In the genomic region with DNA sequence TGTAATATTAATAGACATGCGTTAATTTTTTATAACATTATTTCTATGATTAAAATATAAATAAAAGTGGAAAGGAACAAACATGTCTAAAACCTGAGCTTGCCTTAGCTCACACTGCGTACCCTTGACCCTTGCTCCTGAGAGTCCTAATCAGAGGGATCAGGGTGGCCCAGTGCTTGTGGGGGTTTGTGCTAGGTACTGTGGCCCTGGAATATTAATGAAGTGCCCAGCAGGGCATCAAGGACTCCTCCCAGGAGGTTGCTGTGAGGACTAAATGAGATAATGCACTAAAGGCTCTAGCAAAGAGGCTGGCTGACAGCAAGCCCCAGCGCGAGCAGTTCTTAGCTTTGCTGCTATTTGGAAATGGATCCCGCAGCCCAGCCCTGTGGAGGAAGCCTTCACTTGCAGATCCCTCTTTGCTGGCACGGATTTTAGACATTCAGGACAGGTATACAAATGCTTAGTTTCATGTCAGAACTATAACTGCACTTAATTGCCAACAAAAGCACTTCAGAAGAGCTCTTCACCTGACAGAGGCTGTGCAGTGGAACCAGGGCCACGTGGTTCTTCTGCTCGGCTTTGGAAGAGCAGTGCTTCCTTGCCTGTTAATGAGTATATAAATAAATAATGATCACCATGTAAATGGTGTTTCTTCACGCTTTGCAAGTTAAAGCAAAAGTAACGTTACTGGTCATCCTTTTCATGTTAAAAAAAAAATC, we compare ENCODE assay signal across 16 mouse cellular contexts. TPM values are rescaled to one million over a fixed set of nuclear protein-coding genes. Genes with fewer than 3 reads are reported as not detected.
DNase-seq lines count a peak whose midpoint lies in the region; ATAC-seq and TF ChIP-seq lines count a peak whose summit lies in the region.
"Had no signal": no experiment of that assay in that cellular context is flagged by ENCODE, and none has a peak within 500 bp of the region (broad histone marks: within the 10 kb centered on the region; RNA-seq: fewer than 3 reads in every experiment).

No protein-coding gene starts in this region.

- TF ChIP-seq CTCF in heart, adult 2 months (IDR thresholded peaks at IDR 0.05), result no peak
- TF ChIP-seq CTCF in brain, embryonic 14.5 days (IDR thresholded peaks at IDR 0.05; ENCODE audit: borderline replicate concordance, extremely low read depth, insufficient read depth, insufficient read length), result no peak

- no peak overlapping the region for H3K4me2 ChIP-seq in kidney, embryonic 15.5 days
- no peak overlapping the region for H3K4me2 ChIP-seq in neural tube, embryonic 14.5 days (ENCODE audit: low read depth, low read length)
- H3K4me2 ChIP-seq: liver, embryonic 13.5 days; midbrain, embryonic 12.5 days had no signal

- 74% methylated on average over 10 of the region's 10 CpGs for WGBS in heart, adult 2 months
- WGBS in kidney, embryonic 15.5 days, result 59% methylated on average over 10 of the region's 10 CpGs
- 33% methylated on average over 10 of the region's 10 CpGs for WGBS in neural tube, embryonic 14.5 days

- no peak for TF ChIP-seq POLR2A in heart, adult 2 months (IDR thresholded peaks at IDR 0.05; ENCODE audit: insufficient read depth, low read depth, low read length)
- no peak for TF ChIP-seq POLR2A in brain, embryonic 14.5 days (IDR thresholded peaks at IDR 0.05; ENCODE audit: borderline replicate concordance, extremely low read depth, insufficient read depth, insufficient read length, poor library complexity, severe bottlenecking)

- intact Hi-C loops in heart, adult 2 months (cut with DNase I), result no loop called here

- peaks cover 6% of the 10 kb centered on the region for H3K36me3 ChIP-seq in heart, adult 2 months (ENCODE audit: control insufficient read depth, insufficient read depth, low read length)
- peaks cover 11% of the 10 kb centered on the region for H3K36me3 ChIP-seq in kidney, embryonic 15.5 days
- no peaks in the 10 kb centered on the region for H3K36me3 ChIP-seq in neural tube, embryonic 14.5 days (ENCODE audit: control insufficient read depth, insufficient read depth, low read length)
- H3K36me3 ChIP-seq: liver, embryonic 13.5 days; midbrain, embryonic 12.5 days had no signal

- no peaks in the 10 kb centered on the region for H3K9me3 ChIP-seq in kidney, embryonic 15.5 days (replicated peaks)
- H3K9me3 ChIP-seq in neural tube, embryonic 14.5 days (ENCODE audit: control insufficient read depth, low read length), result no peaks in the 10 kb centered on the region
- H3K9me3 ChIP-seq: liver, embryonic 13.5 days; midbrain, embryonic 12.5 days had no signal

- TF ChIP-seq EP300 in heart, adult 2 months (IDR thresholded peaks at IDR 0.05; ENCODE audit: insufficient read depth, low read depth, low read length), result no peak

- no peak for DNase-seq in heart, adult 2 months
- DNase-seq in heart, adult 11 months, result no peak
- DNase-seq in kidney, adult 8-10 months, result no peak
- DNase-seq in brain, embryonic 14.5 days (ENCODE audit: low read depth), result peak; percentile 54
- DNase-seq in gastrocnemius, postnatal 25 days, result no peak
- no peak for DNase-seq in thymus, postnatal 0 days (ENCODE audit: low spot score)
- DNase-seq: adrenal gland, postnatal 25 days; B cell, adult 2 months; cerebellum, adult 18-20 months; liver, embryonic 13.5 days; thymus, postnatal 4 days had no signal

- no peaks in the 10 kb centered on the region for H3K79me2 ChIP-seq in heart, adult 2 months (replicated peaks; ENCODE audit: control insufficient read depth, insufficient read depth, low read length)

- H3K9ac ChIP-seq in heart, adult 2 months (ENCODE audit: low read depth, low read length), result no peak overlapping the region; the same call in 1 of the 2 replicates
- no peak overlapping the region for H3K9ac ChIP-seq in kidney, embryonic 15.5 days
- H3K9ac ChIP-seq in neural tube, embryonic 14.5 days (replicated peaks; ENCODE audit: low read depth, low read length), result no peak overlapping the region
- H3K9ac ChIP-seq: liver, embryonic 13.5 days; midbrain, embryonic 12.5 days had no signal

- H3K4me1 ChIP-seq in heart, adult 2 months (ENCODE audit: control insufficient read depth, insufficient read depth, low read length), result peaks cover 13% of the 10 kb centered on the region
- peaks cover 76% of the 10 kb centered on the region for H3K4me1 ChIP-seq in kidney, embryonic 15.5 days
- H3K4me1 ChIP-seq in neural tube, embryonic 14.5 days (ENCODE audit: control insufficient read depth, insufficient read depth, low read length), result peaks cover 30% of the 10 kb centered on the region

- ATAC-seq in kidney, embryonic 15.5 days (replicated peaks; ENCODE audit: low FRiP score), result no peak
- ATAC-seq in neural tube, embryonic 14.5 days (ENCODE audit: low read depth), result 0 out of 2 replicates have a peak, but pooled peaks have one; percentile 16
- ATAC-seq: inflammation-experienced regulatory T-cells, adult 6 months had no signal

- peak overlapping the region; percentile 67; the same call in 1 of the 2 replicates for H3K27ac ChIP-seq in heart, adult 2 months
- H3K27ac ChIP-seq in kidney, embryonic 15.5 days, result peak overlapping the region; percentile 85
- peak overlapping the region; percentile 12; the same call in 1 of the 2 replicates for H3K27ac ChIP-seq in neural tube, embryonic 14.5 days (ENCODE audit: low read depth, low read length)
- H3K27ac ChIP-seq: left cerebral cortex, adult 2 months; liver, embryonic 13.5 days had no signal

- H3K4me3 ChIP-seq in heart, adult 2 months, result no peak overlapping the region
- H3K4me3 ChIP-seq in kidney, embryonic 15.5 days (replicated peaks), result no peak overlapping the region
- H3K4me3 ChIP-seq in neural tube, embryonic 14.5 days (ENCODE audit: low read depth, low read length), result no peak overlapping the region
- H3K4me3 ChIP-seq: left cerebral cortex, adult 2 months; liver, embryonic 13.5 days; midbrain, embryonic 12.5 days had no signal

- no peaks in the 10 kb centered on the region for H3K27me3 ChIP-seq in heart, adult 2 months (ENCODE audit: control insufficient read depth, insufficient read depth, low read length)
- no peaks in the 10 kb centered on the region for H3K27me3 ChIP-seq in kidney, embryonic 15.5 days
- H3K27me3 ChIP-seq in neural tube, embryonic 14.5 days (ENCODE audit: control insufficient read depth, insufficient read depth, low read length), result no peaks in the 10 kb centered on the region
- H3K27me3 ChIP-seq: liver, embryonic 13.5 days; midbrain, embryonic 12.5 days had no signal

RNA-seq across cellular contexts. Expression of a gene that starts 16.2 kb away (rescaled TPM):
- 1 to 10 TPM; 5.0 to 6.5 TPM for total RNA-seq in heart, adult 2 months (2021)
- polyA plus RNA-seq in heart, adult 2 months (2012; rRNA removed), result 7.1 and 7.8 TPM in 2 replicates
- 15.9 and 18.5 TPM in 2 replicates for polyA plus RNA-seq in kidney, embryonic 15.5 days (2015; fragmentation: Nextera tagmentation; extraction: Ambion mirVana)
- 2.8 TPM in 2 replicates for polyA plus RNA-seq in brain, embryonic 14.5 days (2012; rRNA removed)
- 5.7 and 6.1 TPM in 2 replicates for polyA plus RNA-seq in neural tube, embryonic 14.5 days (2014; fragmentation: Nextera tagmentation; extraction: Ambion mirVana)
- 1 to 10 TPM; 4.8 to 5.7 TPM for total RNA-seq in gastrocnemius, postnatal 25 days (2021)
- 13.9 and 19.3 TPM in 2 replicates for polyA plus RNA-seq in thymus, postnatal 0 days (2015; fragmentation: Nextera tagmentation; extraction: Ambion mirVana)

Comparison
In these comparisons a context has a peak if more than half of its experiments do, and no peak if none do; other contexts are left out.
1. H3K27ac ChIP-seq: peak in every context shown above with its lines; median percentile 85 in kidney, embryonic 15.5 days; 67 in heart, adult 2 months; 12 in neural tube, embryonic 14.5 days.